Mouse (Mus musculus): ENCODE data around the gene Klf9. TPM values are rescaled to one million over a fixed set of nuclear protein-coding genes. Genes with fewer than 3 reads are reported as not detected.

Gene Klf9
- polyA plus RNA-seq, 1 experiment from 2014 or later = 2.2 TPM

DNA sequence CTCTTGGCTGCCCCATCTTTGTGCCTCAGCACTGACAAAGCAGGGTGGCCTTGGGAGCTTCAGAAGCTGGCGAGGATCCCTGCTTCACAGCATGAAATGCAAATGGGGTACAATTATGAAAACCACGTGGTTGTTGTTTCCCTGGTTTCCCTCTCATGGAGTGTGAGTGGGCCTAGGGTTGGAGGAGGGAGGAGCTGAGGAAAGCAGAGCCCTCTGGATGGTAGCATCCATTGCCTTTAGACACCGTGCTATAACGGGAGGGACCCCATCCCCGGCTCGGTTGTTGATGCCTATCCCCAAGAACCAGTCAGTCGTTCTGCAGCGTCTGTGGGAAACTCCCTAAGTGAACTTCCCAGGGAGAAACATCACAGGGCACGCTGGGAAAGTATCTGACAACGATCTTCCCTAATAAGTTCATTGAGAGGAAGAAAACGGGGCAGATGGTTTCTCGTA, 5.4 kb downstream of the Klf9 start:
- H3K27ac ChIP-seq (ENCODE audit: low read length) = no peak overlapping the region
- H3K9me3 ChIP-seq (ENCODE audit: control insufficient read depth, low read length) = no peaks in the 10 kb centered on the region
- no peak overlapping the region for H3K9ac ChIP-seq (replicated peaks; ENCODE audit: low read depth, low read length)
- H3K36me3 ChIP-seq (ENCODE audit: control insufficient read depth, insufficient read depth) = no peaks in the 10 kb centered on the region
- peaks cover 17% of the 10 kb centered on the region for H3K4me1 ChIP-seq (replicated peaks; ENCODE audit: control insufficient read depth, insufficient read depth, low read length)
- H3K4me2 ChIP-seq (ENCODE audit: low read length) = no peak overlapping the region
- 53% methylated on average over 12 of the region's 12 CpGs for WGBS
- ATAC-seq = peak; percentile 73
- peaks cover 10% of the 10 kb centered on the region for H3K27me3 ChIP-seq (replicated peaks; ENCODE audit: control insufficient read depth, insufficient read depth, low read length)
- no peak overlapping the region for H3K4me3 ChIP-seq (replicated peaks; ENCODE audit: low read length)

DNA sequence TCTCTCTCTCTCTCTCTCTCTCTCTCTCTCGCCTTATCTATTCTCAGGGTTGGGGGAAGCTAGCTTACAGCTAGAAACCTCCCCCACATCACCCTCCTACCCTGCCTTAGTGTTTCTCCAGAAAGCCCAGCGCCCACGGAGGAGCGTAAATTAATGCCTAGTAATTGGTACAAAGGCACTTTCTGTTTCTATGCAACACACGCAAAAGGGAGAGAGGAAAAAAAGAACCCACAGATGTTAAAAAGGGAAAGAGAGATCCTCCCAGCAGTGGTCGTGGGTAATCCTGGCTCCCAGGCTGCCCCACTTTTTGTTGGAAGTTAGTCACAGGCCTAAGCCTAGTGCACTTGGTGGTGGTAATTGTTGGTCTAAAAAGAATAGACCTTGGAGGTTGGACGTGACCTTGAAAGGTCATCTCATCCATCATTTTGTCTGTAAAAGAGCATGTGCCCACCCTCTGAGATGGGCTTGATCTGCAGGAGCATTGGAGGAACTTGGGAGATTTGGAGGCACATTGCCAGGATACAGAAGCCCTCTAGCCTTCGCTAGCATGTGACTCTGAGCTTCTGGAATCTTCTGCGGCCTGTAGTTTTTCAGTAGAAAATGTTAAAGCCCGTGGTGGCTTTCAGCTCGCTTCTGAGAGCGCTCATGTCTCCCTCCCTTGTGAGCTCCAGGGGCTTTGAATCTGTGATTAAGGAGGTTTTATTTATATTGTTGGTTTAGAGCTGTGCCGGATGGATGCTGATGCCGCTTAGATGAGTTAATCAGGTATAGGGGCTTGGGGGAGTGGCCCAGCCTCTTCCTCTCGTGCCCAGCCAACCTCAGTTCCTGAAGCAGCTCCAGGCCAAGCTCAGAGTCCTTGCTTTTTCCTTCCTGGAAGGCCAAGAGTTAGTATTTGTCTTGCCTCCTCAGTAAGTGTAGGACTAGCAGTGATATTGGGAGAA, 6.3 kb downstream of the Klf9 start:
- no peak for ATAC-seq
- WGBS = 57% methylated on average over 15 of the region's 15 CpGs
- Histone ChIP-seq H3K4me2 (ENCODE audit: low read length) (no peak overlapping the region), H3K4me1 (replicated peaks; ENCODE audit: control insufficient read depth, insufficient read depth, low read length) (peaks cover 9% of the 10 kb centered on the region), H3K9ac (replicated peaks; ENCODE audit: low read depth, low read length) (no peak overlapping the region), H3K27me3 (replicated peaks; ENCODE audit: control insufficient read depth, insufficient read depth, low read length) (peaks cover 10% of the 10 kb centered on the region), H3K27ac (ENCODE audit: low read length) (no peak overlapping the region), H3K4me3 (replicated peaks; ENCODE audit: low read length) (no peak overlapping the region), H3K36me3 (ENCODE audit: control insufficient read depth, insufficient read depth) (no peaks in the 10 kb centered on the region), H3K9me3 (ENCODE audit: control insufficient read depth, low read length) (no peaks in the 10 kb centered on the region)

- no peak overlapping the region for H3K9ac ChIP-seq (replicated peaks; ENCODE audit: low read depth, low read length)
- H3K27ac ChIP-seq (ENCODE audit: low read length) = no peak overlapping the region
- H3K27me3 ChIP-seq (replicated peaks; ENCODE audit: control insufficient read depth, insufficient read depth, low read length) = no peaks in the 10 kb centered on the region
- no peaks in the 10 kb centered on the region for H3K36me3 ChIP-seq (ENCODE audit: control insufficient read depth, insufficient read depth)
- no peak overlapping the region for H3K4me2 ChIP-seq (ENCODE audit: low read length)
- H3K9me3 ChIP-seq (ENCODE audit: control insufficient read depth, low read length) = no peaks in the 10 kb centered on the region
- H3K4me3 ChIP-seq (replicated peaks; ENCODE audit: low read length) = no peak overlapping the region
- H3K4me1 ChIP-seq (replicated peaks; ENCODE audit: control insufficient read depth, insufficient read depth, low read length) = peaks cover 5% of the 10 kb centered on the region; the same call in 1 of the 2 replicates
- no peak for ATAC-seq
- 79% methylated on average over 7 of the region's 7 CpGs for WGBS
These were observed 8.7 kb downstream of the Klf9 start for GRCm38 (mm10) chr19:23149465-23150410.

GRCm38 (mm10) chr19:23150556-23151265, 9.7 kb downstream of the Klf9 start:
- no peaks in the 10 kb centered on the region for H3K9me3 ChIP-seq (ENCODE audit: control insufficient read depth, low read length)
- H3K9ac ChIP-seq (replicated peaks; ENCODE audit: low read depth, low read length) = no peak overlapping the region
- H3K4me1 ChIP-seq (replicated peaks; ENCODE audit: control insufficient read depth, insufficient read depth, low read length) = peaks cover 5% of the 10 kb centered on the region; the same call in 1 of the 2 replicates
- H3K4me3 ChIP-seq (replicated peaks; ENCODE audit: low read length) = no peak overlapping the region
- 85% methylated on average over 14 of the region's 14 CpGs for WGBS
- no peak overlapping the region for H3K4me2 ChIP-seq (ENCODE audit: low read length)
- no peak for ATAC-seq
- H3K27me3 ChIP-seq (replicated peaks; ENCODE audit: control insufficient read depth, insufficient read depth, low read length) = no peaks in the 10 kb centered on the region
- no peak overlapping the region for H3K27ac ChIP-seq (ENCODE audit: low read length)
- no peaks in the 10 kb centered on the region for H3K36me3 ChIP-seq (ENCODE audit: control insufficient read depth, insufficient read depth)

GRCm38 (mm10) chr19:23151651-23152070, 10.6 kb downstream of the Klf9 start:
- H3K4me2 ChIP-seq (ENCODE audit: low read length) = no peak overlapping the region
- no peaks in the 10 kb centered on the region for H3K4me1 ChIP-seq (replicated peaks; ENCODE audit: control insufficient read depth, insufficient read depth, low read length)

DNA sequence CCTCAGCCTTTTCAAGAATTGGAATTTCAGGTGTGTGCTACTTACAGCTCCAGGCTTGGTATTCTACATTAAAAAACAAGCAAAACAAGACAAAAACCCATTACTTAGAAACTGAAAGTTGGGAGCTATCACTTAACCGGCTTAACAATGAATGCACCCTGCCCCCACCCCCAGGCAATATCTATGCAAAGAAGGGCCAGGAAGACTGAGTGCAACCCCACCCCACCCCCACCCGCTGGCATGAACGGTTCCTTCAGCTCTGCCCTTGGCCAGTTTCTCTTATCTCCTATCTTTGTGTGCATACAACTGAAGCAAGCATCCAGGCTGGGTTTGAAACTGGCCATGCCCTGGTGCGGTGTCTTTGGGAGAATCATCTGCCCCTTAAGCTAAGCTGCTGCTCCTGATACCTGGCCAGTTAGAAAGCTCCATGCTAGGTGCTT, 11.2 kb downstream of the Klf9 start:
- no peak for ATAC-seq
- H3K4me3 ChIP-seq (replicated peaks; ENCODE audit: low read length) = no peak overlapping the region
- no peak overlapping the region for H3K4me2 ChIP-seq (ENCODE audit: low read length)
- 30% methylated on average over 4 of the region's 4 CpGs for WGBS
- no peak overlapping the region for H3K27ac ChIP-seq (ENCODE audit: low read length)
- no peaks in the 10 kb centered on the region for H3K27me3 ChIP-seq (replicated peaks; ENCODE audit: control insufficient read depth, insufficient read depth, low read length)
- no peaks in the 10 kb centered on the region for H3K4me1 ChIP-seq (replicated peaks; ENCODE audit: control insufficient read depth, insufficient read depth, low read length)
- no peaks in the 10 kb centered on the region for H3K36me3 ChIP-seq (ENCODE audit: control insufficient read depth, insufficient read depth)
- H3K9me3 ChIP-seq (ENCODE audit: control insufficient read depth, low read length) = no peaks in the 10 kb centered on the region
- no peak overlapping the region for H3K9ac ChIP-seq (replicated peaks; ENCODE audit: low read depth, low read length)

More at GRCm38 (mm10) chr19:23151651-23152070, 10.6 kb downstream of the Klf9 start:
- 33% methylated on average over 11 of the region's 11 CpGs for WGBS
- Histone ChIP-seq H3K36me3 (ENCODE audit: control insufficient read depth, insufficient read depth) (no peaks in the 10 kb centered on the region), H3K27ac (ENCODE audit: low read length) (no peak overlapping the region), H3K27me3 (replicated peaks; ENCODE audit: control insufficient read depth, insufficient read depth, low read length) (no peaks in the 10 kb centered on the region), H3K4me3 (replicated peaks; ENCODE audit: low read length) (no peak overlapping the region), H3K9me3 (ENCODE audit: control insufficient read depth, low read length) (no peaks in the 10 kb centered on the region), H3K9ac (replicated peaks; ENCODE audit: low read depth, low read length) (no peak overlapping the region)
- ATAC-seq = no peak

DNA sequence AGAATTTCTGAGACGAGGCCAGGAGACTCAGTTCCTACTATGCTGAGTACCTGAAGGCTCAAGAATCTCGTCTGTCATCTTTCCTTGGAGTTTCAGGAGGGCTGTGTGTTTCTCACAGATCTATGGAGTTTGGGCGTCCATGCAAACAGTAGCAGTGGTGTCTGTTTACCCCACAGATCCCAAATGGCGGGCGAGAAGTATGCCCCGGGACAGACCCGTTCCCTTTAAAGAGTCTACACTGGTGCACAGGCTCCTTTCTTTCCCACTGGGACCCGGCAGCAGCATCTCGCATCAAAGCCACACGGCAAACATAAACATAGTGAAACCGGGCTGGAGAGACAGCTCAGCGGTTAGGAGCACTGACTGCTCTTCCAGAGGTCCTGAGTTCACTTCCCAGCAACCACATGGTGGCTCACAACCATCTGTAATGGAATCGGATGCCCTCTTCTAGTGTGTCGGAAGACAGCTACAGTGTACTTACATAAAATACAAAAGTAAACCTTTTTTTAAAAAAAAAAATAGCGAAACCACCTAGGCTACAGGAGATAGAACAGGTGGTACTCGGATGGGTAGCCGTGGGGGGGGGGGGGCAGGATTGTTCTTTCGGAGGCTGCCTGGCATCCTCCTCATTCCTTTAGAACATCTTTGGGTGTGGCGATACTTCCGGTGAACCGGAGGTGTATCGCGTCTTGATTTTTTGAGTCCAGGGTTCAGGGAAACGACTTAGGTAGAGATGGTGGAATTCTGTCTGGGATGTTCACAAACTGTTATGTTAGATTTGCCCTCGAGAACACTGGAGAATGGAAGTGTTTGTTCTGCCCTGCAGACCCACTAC, 12.0 kb downstream of the Klf9 start:
- Histone ChIP-seq H3K9ac (replicated peaks; ENCODE audit: low read depth, low read length) (no peak overlapping the region), H3K4me2 (ENCODE audit: low read length) (no peak overlapping the region), H3K9me3 (ENCODE audit: control insufficient read depth, low read length) (no peaks in the 10 kb centered on the region), H3K27ac (ENCODE audit: low read length) (no peak overlapping the region), H3K4me3 (replicated peaks; ENCODE audit: low read length) (no peak overlapping the region), H3K4me1 (replicated peaks; ENCODE audit: control insufficient read depth, insufficient read depth, low read length) (no peaks in the 10 kb centered on the region), H3K36me3 (ENCODE audit: control insufficient read depth, insufficient read depth) (no peaks in the 10 kb centered on the region), H3K27me3 (replicated peaks; ENCODE audit: control insufficient read depth, insufficient read depth, low read length) (no peaks in the 10 kb centered on the region)
- ATAC-seq = no peak
- 75% methylated on average over 25 of the region's 25 CpGs for WGBS

DNA sequence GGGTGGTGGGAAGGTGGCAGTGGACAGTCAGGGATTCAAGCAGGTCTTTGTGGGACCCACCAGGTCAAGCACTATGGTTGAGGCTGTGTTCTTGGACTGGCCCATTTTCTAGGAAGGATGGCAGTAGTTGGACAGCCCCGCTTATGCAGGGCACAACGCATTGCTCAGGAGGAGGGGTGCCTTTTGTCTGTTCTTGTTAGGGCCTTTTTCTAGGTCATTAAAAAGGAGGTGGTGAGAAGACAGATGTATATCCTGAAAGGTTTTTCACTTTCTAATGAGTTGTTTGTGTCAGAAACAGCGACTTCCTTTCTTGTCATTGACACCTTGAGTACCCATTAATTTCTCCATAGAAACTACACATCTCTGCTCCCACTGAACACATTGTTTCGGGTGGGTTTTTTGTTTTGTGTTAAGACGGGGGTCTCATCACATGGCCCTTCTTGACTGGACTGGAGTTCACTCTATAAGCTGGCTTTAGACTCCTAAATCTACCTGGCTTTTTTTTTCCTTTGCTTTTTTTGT, 12.6 kb downstream of the Klf9 start:
- no peaks in the 10 kb centered on the region for H3K27me3 ChIP-seq (replicated peaks; ENCODE audit: control insufficient read depth, insufficient read depth, low read length)
- 44% methylated on average over 5 of the region's 5 CpGs for WGBS
- no peak overlapping the region for H3K27ac ChIP-seq (ENCODE audit: low read length)
- H3K9ac ChIP-seq (replicated peaks; ENCODE audit: low read depth, low read length) = no peak overlapping the region
- H3K36me3 ChIP-seq (ENCODE audit: control insufficient read depth, insufficient read depth) = no peaks in the 10 kb centered on the region
- ATAC-seq = no peak
- no peaks in the 10 kb centered on the region for H3K9me3 ChIP-seq (ENCODE audit: control insufficient read depth, low read length)
- no peaks in the 10 kb centered on the region for H3K4me1 ChIP-seq (replicated peaks; ENCODE audit: control insufficient read depth, insufficient read depth, low read length)
- H3K4me2 ChIP-seq (ENCODE audit: low read length) = no peak overlapping the region
- no peak overlapping the region for H3K4me3 ChIP-seq (replicated peaks; ENCODE audit: low read length)

Measured in forebrain, embryonic 16.5 days (tissue).